Mouse (Mus musculus) lung, embryonic 14.5 days (tissue): ENCODE data around the gene Slc22a23. TPM values are rescaled to one million over a fixed set of nuclear protein-coding genes. Genes with fewer than 3 reads are reported as not detected.

ENCODE experiments used
- ATAC-seq: fragments of 200-750 bp; cut with Nextera tagmentation; 2 replicates; pipeline ENCODE4 v1.8.0; 2017; ENCODE audit warnings: mild to moderate bottlenecking, moderate TSS enrichment, moderate library complexity; ENCODE audit not compliant: insufficient read depth
- DNase-seq: peaks from one replicate; pipeline ENCODE4 v3.0.0-alpha.2; 2015
- H3K27ac ChIP-seq: fragments of 300-500 bp; sonication (generic); 2 replicates; pipeline ENCODE4 v1.5.1; 2014; ENCODE audit warnings: low read depth, mild to moderate bottlenecking, moderate library complexity
- H3K27me3 ChIP-seq: fragments of 300-500 bp; sonication (generic); 2 replicates; pipeline ENCODE4 v1.6.1; 2014; ENCODE audit warnings: low read length, control low read depth; ENCODE audit not compliant: insufficient read depth
- H3K36me3 ChIP-seq: fragments of 300-500 bp; sonication (generic); 2 replicates; pipeline ENCODE4 v1.6.1; 2014; ENCODE audit warnings: control low read depth; ENCODE audit not compliant: insufficient read depth
- H3K4me1 ChIP-seq: fragments of 300-500 bp; sonication (generic); 2 replicates; pipeline ENCODE4 v1.6.1; 2014; ENCODE audit warnings: antibody characterized with exemption, control low read depth; ENCODE audit not compliant: insufficient read depth
- H3K4me2 ChIP-seq: fragments of 300-500 bp; sonication (generic); 2 replicates; pipeline ENCODE4 v1.6.1; 2014; ENCODE audit warnings: mild to moderate bottlenecking
- H3K4me3 ChIP-seq: fragments of 300-500 bp; sonication (generic); 2 replicates; pipeline ENCODE4 v1.5.1; 2014; ENCODE audit warnings: low read depth, low read length
- H3K9ac ChIP-seq: fragments of 300-500 bp; sonication (generic); 2 replicates; pipeline ENCODE4 v1.6.1; 2014
- H3K9me3 ChIP-seq: fragments of 300-500 bp; sonication (generic); 2 replicates; pipeline ENCODE4 v1.6.1; 2016; ENCODE audit warnings: low read depth, low read length, control low read depth
- CTCF ChIP-seq: IDR thresholded peaks from 2 replicates; pipeline ENCODE4 v1.5.1; 2016; ENCODE audit warnings: antibody characterized with exemption, low read depth
- WGBS: fragments of 180-500 bp; shearing (Covaris S2); extraction: QIAGEN DNeasy Blood & Tissue Kit; methylation state at CpG from one replicate; pipeline ENCODE4 v1.1.7; 2014; 5-methylcytosine and 5-hydroxymethylcytosine counted together
- polyA plus RNA-seq: library from polyadenylated mRNA; unstranded; fragments of >200 nt; fragmentation: Nextera tagmentation; extraction: Ambion mirVana; gene quantifications from 2 replicates; pipeline ENCODE4 v1.2.1, GENCODE M21; 2014

Slc22a23 gene
- polyA plus RNA-seq, 1 experiment from 2014 or later = 7.5 TPM

DNA sequence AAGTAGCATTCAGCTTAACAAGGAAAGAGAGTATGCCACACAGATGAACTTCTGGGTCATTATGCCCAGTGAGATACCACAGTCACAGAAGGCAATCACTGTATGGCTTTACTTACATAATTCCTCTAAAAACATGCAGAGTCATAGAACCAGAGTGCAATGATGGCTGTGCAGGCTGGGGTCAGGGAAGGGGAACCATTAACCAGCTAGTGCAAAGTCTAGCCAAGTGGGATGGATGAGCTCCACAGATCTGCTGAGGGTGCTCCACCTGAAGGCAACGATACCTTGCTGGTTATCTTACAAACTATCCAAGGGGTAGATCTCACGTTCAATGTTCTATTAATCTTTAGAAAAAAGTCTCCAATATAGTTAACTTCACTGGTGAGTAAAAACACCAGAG is 88.3 kb downstream of the Slc22a23 start:
- TF ChIP-seq CTCF = no peak
- no peak for ATAC-seq

DNA sequence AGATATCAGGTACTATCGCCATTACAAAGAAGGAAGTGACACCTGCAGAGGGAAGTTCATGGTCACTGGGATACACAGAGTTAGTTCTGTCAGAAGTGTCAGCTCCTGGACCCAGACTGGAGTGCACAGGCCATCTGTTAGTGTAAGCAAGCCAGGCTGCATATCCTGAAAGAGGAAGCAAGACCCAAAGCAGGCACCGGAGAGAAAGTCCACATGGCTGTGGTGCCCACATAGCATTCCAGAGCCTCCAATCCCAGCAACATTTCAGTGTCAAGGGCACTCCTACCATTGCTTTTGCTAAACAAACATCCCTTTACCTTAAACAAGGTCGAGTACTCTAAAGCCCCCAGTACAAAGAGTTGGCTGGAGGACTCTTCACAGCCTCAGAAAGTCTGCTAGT is 89.7 kb downstream of the Slc22a23 start:
- Histone ChIP-seq H3K9ac (no peak overlapping the region), H3K27ac (peak overlapping the region; percentile 32; the same call in 1 of the 2 replicates), H3K9me3 (no peaks in the 10 kb centered on the region), H3K4me1 (peaks cover 8% of the 10 kb centered on the region; the same call in 1 of the 2 replicates), H3K27me3 (no peaks in the 10 kb centered on the region), H3K4me2 (no peak overlapping the region), H3K36me3 (no peaks in the 10 kb centered on the region), H3K4me3 (no peak overlapping the region)
- ATAC-seq (peak; percentile 59), DNase-seq (peak; percentile 49)
- WGBS = 38% methylated on average over 3 of the region's 3 CpGs
- no peak for TF ChIP-seq CTCF

More for the DNA sequence above, 88.3 kb downstream of the Slc22a23 start:
- Histone ChIP-seq H3K36me3 (no peaks in the 10 kb centered on the region), H3K27me3 (no peaks in the 10 kb centered on the region), H3K9me3 (no peaks in the 10 kb centered on the region), H3K27ac (no peak overlapping the region), H3K9ac (no peak overlapping the region), H3K4me1 (peaks cover 8% of the 10 kb centered on the region; the same call in 1 of the 2 replicates), H3K4me2 (no peak overlapping the region), H3K4me3 (no peak overlapping the region)
- DNase-seq = no peak
- 90% methylated on average over 2 of the region's 2 CpGs for WGBS

DNA sequence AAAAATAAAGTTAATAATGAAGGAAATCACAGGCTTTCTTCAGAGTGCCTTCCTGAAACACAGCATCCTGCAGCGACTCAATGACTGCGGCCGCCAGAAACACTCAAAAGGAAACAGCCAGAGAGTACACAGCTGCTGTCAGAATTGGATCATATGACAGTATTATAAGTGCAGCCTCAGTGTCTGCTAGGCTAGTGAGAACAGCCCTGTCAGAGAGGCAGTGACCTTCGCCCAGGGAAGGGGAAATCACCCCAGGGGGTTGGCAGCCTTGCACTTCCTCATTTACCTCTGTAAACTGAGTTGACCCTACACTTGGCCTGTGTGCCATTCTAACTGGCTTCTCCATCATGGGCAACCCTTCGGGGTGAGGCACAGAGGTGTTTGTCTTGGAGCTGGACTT is 90.3 kb downstream of the Slc22a23 start:
- H3K36me3 ChIP-seq = no peaks in the 10 kb centered on the region
- H3K9me3 ChIP-seq = no peaks in the 10 kb centered on the region
- H3K9ac ChIP-seq = no peak overlapping the region
- H3K4me3 ChIP-seq = no peak overlapping the region
- TF ChIP-seq CTCF = no peak
- WGBS = 35% methylated on average over 5 of the region's 5 CpGs
- peak overlapping the region; percentile 32; the same call in 1 of the 2 replicates for H3K27ac ChIP-seq
- H3K4me1 ChIP-seq = peaks cover 9% of the 10 kb centered on the region; the same call in 1 of the 2 replicates
- ATAC-seq = peak; percentile 44; the same call in 1 of the 2 replicates
- peak; percentile 45 for DNase-seq
- H3K27me3 ChIP-seq = no peaks in the 10 kb centered on the region
- H3K4me2 ChIP-seq = no peak overlapping the region

DNA sequence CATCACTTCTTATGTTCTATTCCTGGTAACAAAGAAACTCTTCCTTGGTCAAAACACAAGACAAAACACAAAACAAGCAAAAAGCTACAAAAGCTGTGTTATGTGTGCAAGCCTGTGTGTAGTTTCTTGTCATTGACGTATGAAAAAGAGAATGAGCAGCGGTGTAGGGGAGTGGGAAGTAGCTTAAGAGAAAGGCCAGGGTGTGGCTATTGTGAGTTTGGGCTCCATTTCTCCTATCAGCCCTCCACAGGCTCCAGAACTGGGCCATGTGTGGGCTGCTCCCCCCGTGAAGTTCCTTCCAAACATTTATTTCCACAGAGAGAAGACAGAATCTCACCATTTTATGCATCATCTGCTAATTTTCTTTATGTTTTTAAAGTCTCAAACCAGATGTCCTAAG is 91.2 kb downstream of the Slc22a23 start:
- Histone ChIP-seq H3K9me3 (no peaks in the 10 kb centered on the region), H3K27me3 (no peaks in the 10 kb centered on the region), H3K27ac (no peak overlapping the region), H3K4me2 (no peak overlapping the region), H3K9ac (no peak overlapping the region), H3K36me3 (no peaks in the 10 kb centered on the region), H3K4me3 (no peak overlapping the region), H3K4me1 (peaks cover 18% of the 10 kb centered on the region)
- TF ChIP-seq CTCF = no peak
- no peak for DNase-seq
- ATAC-seq = no peak
- 89% methylated on average over 3 of the region's 3 CpGs for WGBS

DNA sequence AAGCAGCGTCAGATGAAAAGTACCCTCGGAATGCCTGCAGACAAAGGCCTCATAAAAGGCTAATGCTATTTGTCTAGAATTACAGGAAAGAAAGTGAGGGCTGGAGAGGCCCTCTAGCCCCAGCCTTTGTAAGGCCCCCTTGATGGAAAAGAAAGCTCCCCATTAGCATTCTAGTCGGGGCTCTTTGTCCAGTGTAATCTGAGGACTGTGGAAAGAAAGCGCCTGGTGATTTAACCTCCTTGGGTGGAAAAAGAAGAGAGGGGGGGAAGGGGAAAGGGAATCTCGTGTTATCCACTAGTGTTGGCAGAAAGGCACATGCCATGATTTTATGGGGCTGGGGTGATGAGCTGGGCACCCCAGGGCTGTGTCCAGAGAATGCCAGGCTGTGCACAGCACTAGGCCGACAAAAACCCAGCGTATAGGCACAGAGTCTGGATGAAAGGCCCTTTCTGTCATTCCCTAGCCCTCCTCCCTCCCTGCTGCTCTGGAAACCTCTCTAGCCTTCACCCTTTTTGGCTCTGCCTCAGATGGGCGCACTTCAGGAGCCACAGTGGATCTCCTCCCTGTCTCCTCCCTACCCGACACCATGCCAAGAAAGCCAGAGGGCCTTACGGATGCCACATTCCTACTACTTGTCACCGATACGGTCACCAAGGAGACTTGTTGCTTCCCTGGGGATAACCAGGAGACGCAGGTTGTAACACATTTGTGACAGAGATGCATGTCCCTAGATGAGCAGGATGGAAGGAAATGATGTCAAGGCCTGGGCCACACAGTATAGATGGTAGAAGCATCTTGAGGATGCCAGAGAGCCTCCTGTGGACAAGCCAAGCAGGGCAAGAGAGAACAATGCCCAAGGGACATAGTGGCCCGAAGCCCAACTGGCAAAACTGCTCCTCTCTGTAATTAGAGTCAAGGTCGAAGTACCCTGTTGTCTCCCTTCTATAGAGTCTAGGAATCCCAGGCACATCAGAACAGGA is 95.8 kb downstream of the Slc22a23 start:
- DNase-seq = peak; percentile 57
- no peak overlapping the region for H3K9ac ChIP-seq
- 0 out of 2 replicates have a peak overlapping the region, but pooled peaks have one; percentile 7 for H3K4me2 ChIP-seq
- H3K4me1 ChIP-seq = peaks cover 16% of the 10 kb centered on the region
- ATAC-seq = peak; percentile 75
- no peaks in the 10 kb centered on the region for H3K36me3 ChIP-seq
- H3K9me3 ChIP-seq = no peaks in the 10 kb centered on the region
- no peak overlapping the region for H3K4me3 ChIP-seq
- TF ChIP-seq CTCF = no peak
- no peaks in the 10 kb centered on the region for H3K27me3 ChIP-seq
- WGBS = 46% methylated on average over 15 of the region's 15 CpGs
- H3K27ac ChIP-seq = peak overlapping the region; percentile 73

DNA sequence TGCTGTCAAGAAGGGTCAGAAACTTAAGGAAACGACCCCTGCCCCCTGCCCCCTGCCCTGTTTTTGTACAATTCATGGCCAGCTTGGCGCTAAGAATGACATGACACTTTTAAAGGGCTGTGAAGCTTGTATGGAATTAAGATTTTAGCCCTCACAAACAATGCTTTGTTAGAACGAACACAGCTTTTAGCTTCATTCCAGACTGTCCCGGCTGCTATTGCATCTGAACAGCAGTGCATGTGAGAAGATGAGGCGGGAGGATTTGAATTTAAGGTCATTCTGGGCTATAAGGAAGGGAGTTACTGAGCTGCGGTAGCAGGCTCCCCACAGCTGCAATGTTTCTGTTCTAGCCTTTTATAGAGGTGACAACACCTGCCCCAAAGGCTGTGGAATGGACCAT is 96.9 kb downstream of the Slc22a23 start:
- Histone ChIP-seq H3K4me2 (no peak overlapping the region), H3K27ac (peak overlapping the region; percentile 73; the same call in 1 of the 2 replicates), H3K9ac (no peak overlapping the region), H3K4me3 (no peak overlapping the region), H3K27me3 (no peaks in the 10 kb centered on the region), H3K4me1 (peaks cover 16% of the 10 kb centered on the region), H3K36me3 (no peaks in the 10 kb centered on the region), H3K9me3 (no peaks in the 10 kb centered on the region)
- 39% methylated on average over 6 of the region's 6 CpGs for WGBS
- ATAC-seq (no peak), DNase-seq (no peak)
- no peak for TF ChIP-seq CTCF

DNA sequence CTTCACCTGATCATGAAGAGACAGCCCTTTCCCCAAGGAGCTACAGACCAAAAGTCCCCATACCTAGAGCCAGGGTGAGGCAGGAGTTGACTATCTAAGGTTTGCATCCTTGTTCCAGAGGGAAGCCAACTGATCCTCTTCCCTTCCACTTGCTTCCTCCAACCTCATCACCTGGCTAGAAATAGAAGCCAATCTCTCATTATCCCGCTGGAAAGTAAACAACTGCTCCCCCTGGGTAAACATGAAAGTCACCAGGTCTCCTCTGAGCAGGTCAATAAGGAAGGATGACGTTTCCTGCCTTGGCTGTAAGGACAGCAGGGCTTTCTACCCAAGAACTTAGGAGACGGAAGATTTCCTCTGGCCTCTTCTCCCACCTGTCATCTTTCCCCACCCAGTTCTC is 98.2 kb downstream of the Slc22a23 start:
- Histone ChIP-seq H3K4me2 (no peak overlapping the region), H3K4me3 (no peak overlapping the region), H3K36me3 (no peaks in the 10 kb centered on the region), H3K9me3 (no peaks in the 10 kb centered on the region), H3K9ac (no peak overlapping the region), H3K27me3 (no peaks in the 10 kb centered on the region), H3K27ac (no peak overlapping the region), H3K4me1 (peaks cover 18% of the 10 kb centered on the region)
- 35% methylated on average over 3 of the region's 3 CpGs for WGBS
- no peak for DNase-seq
- no peak for TF ChIP-seq CTCF
- no peak for ATAC-seq
